Comparison of ENCODE assay signal across 8 mouse cellular contexts in genomic region chr3:31145641-31146290, GRCm38 (mm10). TPM values are rescaled to one million over a fixed set of nuclear protein-coding genes. Genes with fewer than 3 reads are reported as not detected.
DNase-seq lines count a peak whose midpoint lies in the region; ATAC-seq lines count a peak whose summit lies in the region.

No protein-coding gene starts in this region.

- DNase-seq in 3T3-L1 (ENCODE audit: low read depth, low spot score) (peak; percentile 97), adipocyte (ENCODE audit: low spot score) (peak; percentile 97)
- DNase-seq in embryo, embryonic 11.5 days (ENCODE audit: low read depth, low spot score), result peak; percentile 78
- DNase-seq in gastrocnemius, postnatal 4 days (ENCODE audit: low spot score in 2 of 2), result peak; percentile 29 to 79
- peak; percentile 80 for DNase-seq in left cerebral cortex, postnatal 4 days
- DNase-seq in midbrain, embryonic 11.5 days (ENCODE audit: low spot score, missing footprints), result peak; percentile 96
- peak; percentile 76 for DNase-seq in skeletal muscle tissue, adult 2 months (ENCODE audit: low read depth, low spot score)

- H3K9me3 ChIP-seq in intestine, embryonic 16.5 days (ENCODE audit: control insufficient read depth, low read length), result no peaks in the 10 kb centered on the region
- H3K9me3 ChIP-seq in midbrain, embryonic 11.5 days (ENCODE audit: control insufficient read depth, low read length), result no peaks in the 10 kb centered on the region

- no peak overlapping the region for H3K4me3 ChIP-seq in intestine, embryonic 16.5 days (ENCODE audit: low read length)
- H3K4me3 ChIP-seq in midbrain, embryonic 11.5 days (ENCODE audit: low read depth, low read length), result no peak overlapping the region

- intact Hi-C loops in left cerebral cortex, postnatal 4 days (cut with DNase I), result loop anchor here (2.0 to 5.0 kb wide), 2 partner anchors 457 to 622 kb away; no protein-coding TSS in a partner anchor

- 12% methylated on average over 14 of the region's 14 CpGs for WGBS in intestine, embryonic 16.5 days
- WGBS in midbrain, embryonic 11.5 days, result 15% methylated on average over 14 of the region's 14 CpGs

- no peaks in the 10 kb centered on the region for H3K36me3 ChIP-seq in intestine, embryonic 16.5 days (ENCODE audit: control insufficient read depth, insufficient read depth, low read length)
- no peaks in the 10 kb centered on the region for H3K36me3 ChIP-seq in midbrain, embryonic 11.5 days (ENCODE audit: control insufficient read depth, insufficient read depth, low read length)

- peaks cover 7% of the 10 kb centered on the region for H3K27me3 ChIP-seq in intestine, embryonic 16.5 days (replicated peaks; ENCODE audit: control insufficient read depth, insufficient read depth, low read length)
- H3K27me3 ChIP-seq in midbrain, embryonic 11.5 days (ENCODE audit: control insufficient read depth, insufficient read depth, low read length), result peaks cover 12% of the 10 kb centered on the region

- no peak overlapping the region for H3K4me2 ChIP-seq in intestine, embryonic 16.5 days (ENCODE audit: low read depth, low read length)
- H3K4me2 ChIP-seq in midbrain, embryonic 11.5 days, result no peak overlapping the region

- no peak overlapping the region for H3K9ac ChIP-seq in intestine, embryonic 16.5 days (ENCODE audit: low read depth, low read length)
- no peak overlapping the region for H3K9ac ChIP-seq in midbrain, embryonic 11.5 days (ENCODE audit: low read length)

- ATAC-seq in intestine, embryonic 16.5 days, result peak; percentile 86
- ATAC-seq in midbrain, embryonic 11.5 days (ENCODE audit: low FRiP score), result peak; percentile 80

- H3K4me1 ChIP-seq in intestine, embryonic 16.5 days (ENCODE audit: control insufficient read depth, insufficient read depth, low read length), result peaks cover 5% of the 10 kb centered on the region; the same call in 1 of the 2 replicates
- peaks cover 3% of the 10 kb centered on the region; the same call in 1 of the 2 replicates for H3K4me1 ChIP-seq in midbrain, embryonic 11.5 days (ENCODE audit: control insufficient read depth, insufficient read depth, low read length)

- no peak overlapping the region for H3K27ac ChIP-seq in intestine, embryonic 16.5 days (ENCODE audit: low read length)
- no peak overlapping the region for H3K27ac ChIP-seq in midbrain, embryonic 11.5 days (ENCODE audit: low read depth, low read length)

RNA-seq across cellular contexts. Expression of gene Cldn11, which starts 4.0 kb away (rescaled TPM):
- total RNA-seq in gastrocnemius, postnatal 4 days (2021), result 1 to 10 TPM; 1.5 to 1.6 TPM
- polyA plus RNA-seq in intestine, embryonic 16.5 days (2015; fragmentation: Nextera tagmentation; extraction: Ambion mirVana), result 4.4 and 5.2 TPM in 2 replicates
- 10 to 100 TPM; 14.1 to 17.3 TPM for total RNA-seq in left cerebral cortex, postnatal 4 days (2021)
- 8.7 and 9.6 TPM in 2 replicates for polyA plus RNA-seq in midbrain, embryonic 11.5 days (2014; fragmentation: Nextera tagmentation; extraction: Ambion mirVana)

RNA-seq across cellular contexts. Expression of gene Skil, which starts 50.9 kb away (rescaled TPM):
- 10 to 100 TPM; 20.3 to 26.3 TPM for total RNA-seq in gastrocnemius, postnatal 4 days (2021)
- polyA plus RNA-seq in intestine, embryonic 16.5 days (2015; fragmentation: Nextera tagmentation; extraction: Ambion mirVana), result 14.2 and 15.9 TPM in 2 replicates
- 10 to 100 TPM; 51.4 to 52.7 TPM for total RNA-seq in left cerebral cortex, postnatal 4 days (2021)
- 43.9 and 55.0 TPM in 2 replicates for polyA plus RNA-seq in midbrain, embryonic 11.5 days (2014; fragmentation: Nextera tagmentation; extraction: Ambion mirVana)

Comparison
In these comparisons a context has a peak if more than half of its experiments do, and no peak if none do; other contexts are left out.
1. RNA of gene Cldn11, which starts 4.0 kb away (total RNA-seq): 14.1 to 17.3 TPM in left cerebral cortex, postnatal 4 days; 1.5 to 1.6 TPM in gastrocnemius, postnatal 4 days; every median in the first group is over 4 times any median in the second.
2. Peak in every context shown above with its lines, with median percentiles within 50 percentile points of each other: DNase-seq.